Mouse (Mus musculus): ENCODE measurements at regions not wholly inside any gene's neighbourhood (a gene's known extent, or its start where the extent isn't known, plus 50 kb on each side); places are given as distances from the start of the nearest gene placed in this dataset.
A peak's percentile ranks its signal among the peaks of the same experiment; 100 is the strongest.

DNA sequence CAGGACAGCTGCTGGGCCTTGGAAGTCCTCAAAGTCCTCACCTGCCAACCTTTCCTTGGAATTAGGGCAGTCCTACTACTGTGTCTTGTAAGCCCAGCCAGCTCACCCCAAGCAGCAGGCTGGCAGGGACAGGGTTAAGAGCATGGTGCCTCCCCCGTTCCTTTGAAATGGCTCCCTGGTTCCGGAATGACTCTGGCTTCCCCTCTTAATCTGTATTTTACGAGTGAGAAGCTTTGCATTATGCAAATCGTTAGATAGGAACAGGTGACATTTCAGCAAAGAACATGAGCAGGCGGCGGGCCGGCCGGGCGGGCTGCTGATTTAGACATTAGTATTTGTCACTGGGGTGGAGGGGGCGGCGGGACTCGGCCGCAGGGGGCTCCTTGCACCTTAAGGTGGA is 95.1 kb downstream of the Fam53a start:
- H3K4me2 ChIP-seq (ENCODE audit: low read length): peak overlapping the region; percentile 31; the same call in 1 of the 2 replicates
- 12% methylated on average over 13 of the region's 13 CpGs for WGBS
- H3K4me1 ChIP-seq (replicated peaks; ENCODE audit: control insufficient read depth, insufficient read depth, low read length): 0 out of 2 replicates have a peak, but pooled peaks cover 5% of the 10 kb centered on the region
- no peaks in the 10 kb centered on the region for H3K9me3 ChIP-seq (ENCODE audit: control insufficient read depth, low read length)
- DNase-seq (ENCODE audit: low spot score) (no peak), ATAC-seq (replicated peaks; ENCODE audit: low FRiP score, low TSS enrichment, low read depth) (no peak)
- H3K27me3 ChIP-seq (replicated peaks; ENCODE audit: control insufficient read depth, insufficient read depth, low read length): peaks cover 12% of the 10 kb centered on the region; the same call in 1 of the 2 replicates
- no peak overlapping the region for H3K4me3 ChIP-seq (ENCODE audit: low read depth, low read length)
- no peaks in the 10 kb centered on the region for H3K36me3 ChIP-seq (ENCODE audit: control insufficient read depth, insufficient read depth, low read length)
- H3K27ac ChIP-seq (ENCODE audit: low read depth): no peak overlapping the region
- H3K9ac ChIP-seq (ENCODE audit: low read length): no peak overlapping the region

DNA sequence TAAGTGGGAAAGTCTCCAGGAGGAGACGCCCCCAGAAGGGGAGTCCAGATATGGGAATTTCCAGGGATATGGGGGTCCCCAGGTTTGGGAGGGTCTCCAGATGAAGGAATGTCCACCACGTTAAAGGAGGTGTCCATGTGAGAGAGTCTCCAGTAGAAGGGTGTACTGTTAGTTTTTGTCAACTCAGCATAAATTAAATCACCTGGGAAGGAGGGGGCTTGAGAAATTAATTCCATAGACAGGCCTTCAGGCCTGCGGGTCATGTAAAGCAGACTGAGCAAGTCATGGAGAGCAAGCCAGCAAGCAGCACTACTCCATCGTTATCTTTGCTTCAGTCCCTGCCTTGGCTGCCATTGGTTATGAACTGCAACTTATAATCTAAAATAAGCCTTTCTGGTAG is 96.2 kb downstream of the Fam53a start:
- Histone ChIP-seq H3K4me2 (ENCODE audit: low read length) (no peak overlapping the region), H3K27me3 (replicated peaks; ENCODE audit: control insufficient read depth, insufficient read depth, low read length) (peaks cover 10% of the 10 kb centered on the region; the same call in 1 of the 2 replicates), H3K4me1 (replicated peaks; ENCODE audit: control insufficient read depth, insufficient read depth, low read length) (0 out of 2 replicates have a peak, but pooled peaks cover 5% of the 10 kb centered on the region), H3K9me3 (ENCODE audit: control insufficient read depth, low read length) (no peaks in the 10 kb centered on the region), H3K27ac (ENCODE audit: low read depth) (no peak overlapping the region), H3K36me3 (ENCODE audit: control insufficient read depth, insufficient read depth, low read length) (no peaks in the 10 kb centered on the region), H3K9ac (ENCODE audit: low read length) (no peak overlapping the region), H3K4me3 (ENCODE audit: low read depth, low read length) (no peak overlapping the region)
- 93% methylated on average over 4 of the region's 4 CpGs for WGBS
- no peak for DNase-seq (ENCODE audit: low spot score)
- ATAC-seq (replicated peaks; ENCODE audit: low FRiP score, low TSS enrichment, low read depth): no peak

DNA sequence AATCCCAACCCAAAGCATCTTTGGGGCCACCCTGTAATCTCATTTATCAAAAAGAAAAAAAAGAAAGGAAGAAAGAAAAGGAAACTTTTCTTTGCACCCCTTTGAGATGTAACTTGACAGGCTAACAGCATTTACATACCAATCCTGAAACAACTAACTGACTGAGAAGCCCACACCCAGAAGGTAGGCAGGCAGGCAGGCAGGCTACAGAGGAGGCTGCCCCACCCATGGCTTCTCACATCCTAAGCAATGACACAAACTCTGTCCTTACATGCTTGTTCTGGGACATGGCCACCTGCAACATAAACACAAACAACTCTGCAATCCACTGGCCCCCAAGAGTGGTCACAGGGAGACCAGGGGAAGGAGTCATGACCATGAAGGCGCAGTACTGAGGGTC is 97.5 kb upstream of the Nkx1-1 start:
- Histone ChIP-seq H3K4me3 (ENCODE audit: low read depth, low read length) (no peak overlapping the region), H3K27me3 (replicated peaks; ENCODE audit: control insufficient read depth, insufficient read depth, low read length) (peaks cover 10% of the 10 kb centered on the region; the same call in 1 of the 2 replicates), H3K36me3 (ENCODE audit: control insufficient read depth, insufficient read depth, low read length) (no peaks in the 10 kb centered on the region), H3K9me3 (ENCODE audit: control insufficient read depth, low read length) (no peaks in the 10 kb centered on the region), H3K27ac (ENCODE audit: low read depth) (no peak overlapping the region), H3K4me1 (replicated peaks; ENCODE audit: control insufficient read depth, insufficient read depth, low read length) (0 out of 2 replicates have a peak, but pooled peaks cover 5% of the 10 kb centered on the region), H3K4me2 (ENCODE audit: low read length) (no peak overlapping the region), H3K9ac (ENCODE audit: low read length) (no peak overlapping the region)
- 78% methylated on average over 1 of the region's 1 CpGs for WGBS
- no peak for ATAC-seq (replicated peaks; ENCODE audit: low FRiP score, low TSS enrichment, low read depth)
- DNase-seq (ENCODE audit: low spot score): no peak

DNA sequence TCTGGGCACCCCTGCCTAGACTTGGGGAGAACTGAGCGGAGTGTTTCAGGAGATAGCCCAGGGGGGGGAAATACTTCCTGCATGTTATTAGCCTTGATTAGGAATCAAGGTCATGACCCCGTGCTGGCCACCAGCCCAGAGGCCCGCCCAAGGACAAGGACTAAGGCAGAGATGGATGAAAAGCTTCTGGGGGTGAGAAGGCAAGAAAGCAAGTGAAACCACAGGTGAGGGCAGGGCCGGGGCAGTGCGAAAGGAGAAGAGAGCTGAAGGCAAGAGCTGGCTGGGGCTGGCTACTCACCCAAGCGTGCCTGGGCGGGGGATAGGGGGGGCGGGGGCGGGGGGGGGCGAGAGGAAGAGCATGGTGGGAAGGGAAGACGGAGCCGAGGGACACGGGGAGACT is 96.0 kb upstream of the Nkx1-1 start:
- Histone ChIP-seq H3K27me3 (replicated peaks; ENCODE audit: control insufficient read depth, insufficient read depth, low read length) (peaks cover 8% of the 10 kb centered on the region; the same call in 1 of the 2 replicates), H3K4me1 (replicated peaks; ENCODE audit: control insufficient read depth, insufficient read depth, low read length) (0 out of 2 replicates have a peak, but pooled peaks cover 5% of the 10 kb centered on the region), H3K4me3 (ENCODE audit: low read depth, low read length) (no peak overlapping the region), H3K9ac (ENCODE audit: low read length) (no peak overlapping the region), H3K27ac (ENCODE audit: low read depth) (no peak overlapping the region), H3K36me3 (ENCODE audit: control insufficient read depth, insufficient read depth, low read length) (no peaks in the 10 kb centered on the region), H3K9me3 (ENCODE audit: control insufficient read depth, low read length) (no peaks in the 10 kb centered on the region), H3K4me2 (ENCODE audit: low read length) (no peak overlapping the region)
- ATAC-seq (replicated peaks; ENCODE audit: low FRiP score, low TSS enrichment, low read depth) (no peak), DNase-seq (ENCODE audit: low spot score) (no peak)
- WGBS: 35% methylated on average over 12 of the region's 13 CpGs

- DNase-seq (ENCODE audit: low spot score) (no peak), ATAC-seq (replicated peaks; ENCODE audit: low FRiP score, low TSS enrichment, low read depth) (no peak)
- H3K4me1 ChIP-seq (replicated peaks; ENCODE audit: control insufficient read depth, insufficient read depth, low read length): 0 out of 2 replicates have a peak, but pooled peaks cover 5% of the 10 kb centered on the region
- 50% methylated on average over 14 of the region's 14 CpGs for WGBS
- no peaks in the 10 kb centered on the region for H3K36me3 ChIP-seq (ENCODE audit: control insufficient read depth, insufficient read depth, low read length)
- H3K4me3 ChIP-seq (ENCODE audit: low read depth, low read length): no peak overlapping the region
- H3K9ac ChIP-seq (ENCODE audit: low read length): no peak overlapping the region
- peaks cover 2% of the 10 kb centered on the region; the same call in 1 of the 2 replicates for H3K27me3 ChIP-seq (replicated peaks; ENCODE audit: control insufficient read depth, insufficient read depth, low read length)
- H3K4me2 ChIP-seq (ENCODE audit: low read length): no peak overlapping the region
- no peak overlapping the region for H3K27ac ChIP-seq (ENCODE audit: low read depth)
- H3K9me3 ChIP-seq (ENCODE audit: control insufficient read depth, low read length): no peaks in the 10 kb centered on the region
These were observed 95.3 kb upstream of the Nkx1-1 start for GRCm38 (mm10) chr5:33528971-33529670.

DNA sequence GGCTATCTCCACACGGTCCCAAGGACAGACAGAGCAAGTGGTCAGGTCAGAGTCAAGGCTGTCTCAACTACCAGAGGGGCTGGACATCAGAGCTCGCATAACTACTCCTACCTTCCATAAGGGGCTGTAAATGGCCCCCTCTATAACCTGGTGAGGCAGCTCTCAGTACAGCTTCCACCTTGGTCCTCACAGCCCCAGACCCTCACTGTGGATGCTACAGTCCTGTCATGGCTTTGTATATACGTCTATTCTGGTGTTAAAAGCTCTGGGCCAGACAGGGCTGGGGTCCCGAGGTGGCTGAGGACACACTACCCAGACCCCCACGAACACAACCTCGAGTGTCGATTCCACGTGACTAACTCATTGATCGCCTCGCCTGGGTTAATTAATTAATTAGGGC is 94.0 kb upstream of the Nkx1-1 start:
- Histone ChIP-seq H3K27me3 (replicated peaks; ENCODE audit: control insufficient read depth, insufficient read depth, low read length) (no peaks in the 10 kb centered on the region), H3K9me3 (ENCODE audit: control insufficient read depth, low read length) (no peaks in the 10 kb centered on the region), H3K4me3 (ENCODE audit: low read depth, low read length) (no peak overlapping the region), H3K4me1 (replicated peaks; ENCODE audit: control insufficient read depth, insufficient read depth, low read length) (0 out of 2 replicates have a peak, but pooled peaks cover 5% of the 10 kb centered on the region), H3K9ac (ENCODE audit: low read length) (no peak overlapping the region), H3K4me2 (ENCODE audit: low read length) (no peak overlapping the region), H3K27ac (ENCODE audit: low read depth) (no peak overlapping the region), H3K36me3 (ENCODE audit: control insufficient read depth, insufficient read depth, low read length) (no peaks in the 10 kb centered on the region)
- WGBS: 73% methylated on average over 10 of the region's 10 CpGs
- ATAC-seq (replicated peaks; ENCODE audit: low FRiP score, low TSS enrichment, low read depth) (no peak), DNase-seq (ENCODE audit: low spot score) (no peak)

DNA sequence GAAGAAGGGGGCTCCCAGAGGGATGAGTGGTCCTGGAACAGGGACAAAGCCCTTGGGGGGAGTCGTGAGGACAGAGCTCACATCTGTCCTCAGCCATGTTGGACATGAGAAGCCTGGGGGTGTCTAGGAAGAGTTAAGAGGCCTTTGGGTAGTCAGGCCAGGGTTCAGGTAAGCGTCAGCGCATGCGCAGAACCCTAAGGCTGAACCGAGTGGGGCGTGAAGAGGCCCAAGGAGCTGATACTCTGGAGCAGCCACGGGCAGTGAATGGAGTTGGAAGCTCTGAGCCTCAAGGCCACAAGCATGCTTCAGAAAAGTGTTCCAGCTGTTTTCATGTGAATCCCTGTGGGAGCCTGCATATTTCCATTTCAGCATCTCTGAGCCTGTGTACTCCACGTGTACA is 93.5 kb upstream of the Nkx1-1 start:
- Histone ChIP-seq H3K9ac (ENCODE audit: low read length) (no peak overlapping the region), H3K36me3 (ENCODE audit: control insufficient read depth, insufficient read depth, low read length) (no peaks in the 10 kb centered on the region), H3K4me2 (ENCODE audit: low read length) (no peak overlapping the region), H3K4me3 (ENCODE audit: low read depth, low read length) (no peak overlapping the region), H3K27me3 (replicated peaks; ENCODE audit: control insufficient read depth, insufficient read depth, low read length) (no peaks in the 10 kb centered on the region), H3K27ac (ENCODE audit: low read depth) (no peak overlapping the region), H3K9me3 (ENCODE audit: control insufficient read depth, low read length) (no peaks in the 10 kb centered on the region), H3K4me1 (replicated peaks; ENCODE audit: control insufficient read depth, insufficient read depth, low read length) (0 out of 2 replicates have a peak, but pooled peaks cover 5% of the 10 kb centered on the region)
- no peak for DNase-seq (ENCODE audit: low spot score)
- WGBS: 84% methylated on average over 8 of the region's 8 CpGs
- ATAC-seq (replicated peaks; ENCODE audit: low FRiP score, low TSS enrichment, low read depth): no peak

- no peak for DNase-seq (ENCODE audit: low spot score)
- ATAC-seq (replicated peaks; ENCODE audit: low FRiP score, low TSS enrichment, low read depth): no peak
- H3K36me3 ChIP-seq (ENCODE audit: control insufficient read depth, insufficient read depth, low read length): no peaks in the 10 kb centered on the region
These were observed 88.4 kb upstream of the Nkx1-1 start for GRCm38 (mm10) chr5:33521951-33522742.

More at GRCm38 (mm10) chr5:33521951-33522742, 88.4 kb upstream of the Nkx1-1 start:
- 0 out of 2 replicates have a peak, but pooled peaks cover 7% of the 10 kb centered on the region for H3K4me1 ChIP-seq (replicated peaks; ENCODE audit: control insufficient read depth, insufficient read depth, low read length)
- WGBS: 88% methylated on average over 16 of the region's 16 CpGs
- H3K9ac ChIP-seq (ENCODE audit: low read length): no peak overlapping the region
- H3K27ac ChIP-seq (ENCODE audit: low read depth): no peak overlapping the region
- H3K4me2 ChIP-seq (ENCODE audit: low read length): no peak overlapping the region
- no peaks in the 10 kb centered on the region for H3K9me3 ChIP-seq (ENCODE audit: control insufficient read depth, low read length)
- H3K27me3 ChIP-seq (replicated peaks; ENCODE audit: control insufficient read depth, insufficient read depth, low read length): no peaks in the 10 kb centered on the region
- H3K4me3 ChIP-seq (ENCODE audit: low read depth, low read length): no peak overlapping the region
